Mouse (Mus musculus) kidney, adult 2 months (tissue): ENCODE measurements at regions not wholly inside any gene's neighbourhood (a gene's known extent, or its start where the extent isn't known, plus 50 kb on each side); places are given as distances from the start of the nearest gene placed in this dataset.

ENCODE experiments used
- CTCF ChIP-seq: fragments of 200-500 bp; conservative IDR thresholded peaks from 2 replicates; pipeline ENCODE4 v1.5.1; 2011; ENCODE audit warnings: low read depth, mild to moderate bottlenecking, control low read depth, low read length, moderate library complexity, mixed read lengths; ENCODE audit not compliant: insufficient read depth, insufficient read length
- POLR2A ChIP-seq: fragments of 200-500 bp; IDR thresholded peaks from one replicate; pipeline ENCODE4 v1.6.1; 2011; ENCODE audit warnings: low read depth, low read length, control low read depth

GRCm38 (mm10) chr1:163642091-163642490 is 82.9 kb downstream of the Mettl11b start:
- TF ChIP-seq CTCF (no peak), POLR2A (no peak)
